Mouse (Mus musculus): ENCODE results near the gene Rps6ka5. TPM values are rescaled to one million over a fixed set of nuclear protein-coding genes. Genes with fewer than 3 reads are reported as not detected.

The Rps6ka5 gene
- 1.6 and 2.1 TPM in 2 replicates for polyA plus RNA-seq (2015; fragmentation: Nextera tagmentation; extraction: Ambion mirVana)

- no peaks in the 10 kb centered on the region for H3K27me3 ChIP-seq (ENCODE audit: control insufficient read depth, insufficient read depth, low read depth, low read length)
Observed at GRCm38 (mm10) chr12:100726651-100727050, at the start of gene Rps6ka5. Gene Rps6ka5 (minus strand): TSS chr12:100726983.

GRCm38 (mm10) chr12:100775911-100776581, 49.3 kb upstream of the Rps6ka5 start:
- Histone ChIP-seq H3K9me3 (replicated peaks; ENCODE audit: control insufficient read depth, low read length) (no peaks in the 10 kb centered on the region), H3K36me3 (ENCODE audit: control insufficient read depth, insufficient read depth) (no peaks in the 10 kb centered on the region), H3K4me1 (ENCODE audit: control insufficient read depth, low read depth, low read length) (no peaks in the 10 kb centered on the region; the same call in 1 of the 2 replicates), H3K9ac (ENCODE audit: low read depth, low read length) (no peak overlapping the region), H3K4me2 (ENCODE audit: low read depth, low read length) (no peak overlapping the region), H3K27me3 (ENCODE audit: control insufficient read depth, insufficient read depth, low read depth, low read length) (no peaks in the 10 kb centered on the region), H3K4me3 (ENCODE audit: low read depth, low read length) (no peak overlapping the region), H3K27ac (ENCODE audit: low read length) (peak overlapping the region; percentile 41)
- WGBS (ENCODE audit: insufficient replicate concordance), result 29% methylated on average over 8 of the region's 8 CpGs
- no peak for ATAC-seq (ENCODE audit: low read depth)

More at GRCm38 (mm10) chr12:100726651-100727050, at the start of gene Rps6ka5:
- H3K4me3 ChIP-seq (ENCODE audit: low read depth, low read length), result no peak within 1 kb of the TSS
- H3K27ac ChIP-seq (ENCODE audit: low read length), result no peak within 1 kb of the TSS
- H3K9ac ChIP-seq (ENCODE audit: low read depth, low read length), result no peak within 1 kb of the TSS
- peaks cover 12% of the 10 kb centered on the region for H3K4me1 ChIP-seq (ENCODE audit: control insufficient read depth, low read depth, low read length)
- H3K4me2 ChIP-seq (ENCODE audit: low read depth, low read length), result peak within 1 kb of the TSS; percentile 80
- WGBS (ENCODE audit: insufficient replicate concordance), result 84% methylated on average over 4 of the region's 4 CpGs
- no peaks in the 10 kb centered on the region for H3K9me3 ChIP-seq (replicated peaks; ENCODE audit: control insufficient read depth, low read length)
- ATAC-seq (ENCODE audit: low read depth), result no peak
- no peaks in the 10 kb centered on the region for H3K36me3 ChIP-seq (ENCODE audit: control insufficient read depth, insufficient read depth)

- Histone ChIP-seq H3K4me1 (ENCODE audit: control insufficient read depth, low read depth, low read length) (no peaks in the 10 kb centered on the region; the same call in 1 of the 2 replicates), H3K27ac (ENCODE audit: low read length) (no peak overlapping the region), H3K9ac (ENCODE audit: low read depth, low read length) (no peak overlapping the region), H3K9me3 (replicated peaks; ENCODE audit: control insufficient read depth, low read length) (no peaks in the 10 kb centered on the region), H3K27me3 (ENCODE audit: control insufficient read depth, insufficient read depth, low read depth, low read length) (no peaks in the 10 kb centered on the region), H3K4me2 (ENCODE audit: low read depth, low read length) (no peak overlapping the region), H3K36me3 (ENCODE audit: control insufficient read depth, insufficient read depth) (no peaks in the 10 kb centered on the region), H3K4me3 (ENCODE audit: low read depth, low read length) (no peak overlapping the region)
- ATAC-seq (ENCODE audit: low read depth), result no peak
Observed at GRCm38 (mm10) chr12:100775291-100775690, 48.5 kb upstream of the Rps6ka5 start.

GRCm38 (mm10) chr12:100774756-100775155, 48.0 kb upstream of the Rps6ka5 start:
- no peaks in the 10 kb centered on the region for H3K36me3 ChIP-seq (ENCODE audit: control insufficient read depth, insufficient read depth)
- no peaks in the 10 kb centered on the region for H3K27me3 ChIP-seq (ENCODE audit: control insufficient read depth, insufficient read depth, low read depth, low read length)
- no peak overlapping the region for H3K9ac ChIP-seq (ENCODE audit: low read depth, low read length)
- H3K9me3 ChIP-seq (replicated peaks; ENCODE audit: control insufficient read depth, low read length), result no peaks in the 10 kb centered on the region
- H3K4me2 ChIP-seq (ENCODE audit: low read depth, low read length), result no peak overlapping the region
- no peak for ATAC-seq (ENCODE audit: low read depth)
- 60% methylated on average over 7 of the region's 7 CpGs for WGBS (ENCODE audit: insufficient replicate concordance)
- no peak overlapping the region for H3K4me3 ChIP-seq (ENCODE audit: low read depth, low read length)
- H3K4me1 ChIP-seq (ENCODE audit: control insufficient read depth, low read depth, low read length), result no peaks in the 10 kb centered on the region; the same call in 1 of the 2 replicates
- no peak overlapping the region for H3K27ac ChIP-seq (ENCODE audit: low read length)

- H3K4me2 ChIP-seq (ENCODE audit: low read depth, low read length), result no peak overlapping the region
- ATAC-seq (ENCODE audit: low read depth), result no peak
- 28% methylated on average over 7 of the region's 7 CpGs for WGBS (ENCODE audit: insufficient replicate concordance)
Observed at GRCm38 (mm10) chr12:100772230-100772984, 45.6 kb upstream of the Rps6ka5 start.

GRCm38 (mm10) chr12:100770765-100771164, 44.0 kb upstream of the Rps6ka5 start:
- Histone ChIP-seq H3K9me3 (replicated peaks; ENCODE audit: control insufficient read depth, low read length) (no peaks in the 10 kb centered on the region), H3K4me2 (ENCODE audit: low read depth, low read length) (no peak overlapping the region), H3K9ac (ENCODE audit: low read depth, low read length) (no peak overlapping the region), H3K36me3 (ENCODE audit: control insufficient read depth, insufficient read depth) (no peaks in the 10 kb centered on the region), H3K27ac (ENCODE audit: low read length) (no peak overlapping the region), H3K4me3 (ENCODE audit: low read depth, low read length) (no peak overlapping the region), H3K27me3 (ENCODE audit: control insufficient read depth, insufficient read depth, low read depth, low read length) (no peaks in the 10 kb centered on the region), H3K4me1 (ENCODE audit: control insufficient read depth, low read depth, low read length) (no peaks in the 10 kb centered on the region)
- ATAC-seq (ENCODE audit: low read depth), result no peak
- 59% methylated on average over 3 of the region's 3 CpGs for WGBS (ENCODE audit: insufficient replicate concordance)

More at GRCm38 (mm10) chr12:100772230-100772984, 45.6 kb upstream of the Rps6ka5 start:
- Histone ChIP-seq H3K9me3 (replicated peaks; ENCODE audit: control insufficient read depth, low read length) (no peaks in the 10 kb centered on the region), H3K9ac (ENCODE audit: low read depth, low read length) (no peak overlapping the region), H3K4me3 (ENCODE audit: low read depth, low read length) (no peak overlapping the region), H3K27ac (ENCODE audit: low read length) (no peak overlapping the region), H3K27me3 (ENCODE audit: control insufficient read depth, insufficient read depth, low read depth, low read length) (no peaks in the 10 kb centered on the region), H3K36me3 (ENCODE audit: control insufficient read depth, insufficient read depth) (no peaks in the 10 kb centered on the region), H3K4me1 (ENCODE audit: control insufficient read depth, low read depth, low read length) (no peaks in the 10 kb centered on the region)

GRCm38 (mm10) chr12:100769871-100770270, 43.1 kb upstream of the Rps6ka5 start:
- no peak overlapping the region for H3K4me3 ChIP-seq (ENCODE audit: low read depth, low read length)
- H3K9ac ChIP-seq (ENCODE audit: low read depth, low read length), result no peak overlapping the region
- H3K27ac ChIP-seq (ENCODE audit: low read length), result no peak overlapping the region
- no peaks in the 10 kb centered on the region for H3K9me3 ChIP-seq (replicated peaks; ENCODE audit: control insufficient read depth, low read length)
- H3K4me1 ChIP-seq (ENCODE audit: control insufficient read depth, low read depth, low read length), result peaks cover 2% of the 10 kb centered on the region; the same call in 1 of the 2 replicates
- ATAC-seq (ENCODE audit: low read depth), result no peak
- H3K4me2 ChIP-seq (ENCODE audit: low read depth, low read length), result no peak overlapping the region
- no peaks in the 10 kb centered on the region for H3K27me3 ChIP-seq (ENCODE audit: control insufficient read depth, insufficient read depth, low read depth, low read length)
- H3K36me3 ChIP-seq (ENCODE audit: control insufficient read depth, insufficient read depth), result no peaks in the 10 kb centered on the region
- 74% methylated on average over 6 of the region's 6 CpGs for WGBS (ENCODE audit: insufficient replicate concordance)

GRCm38 (mm10) chr12:100764329-100765018, 37.7 kb upstream of the Rps6ka5 start:
- no peak for ATAC-seq (ENCODE audit: low read depth)
- H3K27ac ChIP-seq (ENCODE audit: low read length), result no peak overlapping the region

More at GRCm38 (mm10) chr12:100764329-100765018, 37.7 kb upstream of the Rps6ka5 start:
- no peak overlapping the region for H3K4me3 ChIP-seq (ENCODE audit: low read depth, low read length)
- no peaks in the 10 kb centered on the region for H3K27me3 ChIP-seq (ENCODE audit: control insufficient read depth, insufficient read depth, low read depth, low read length)
- H3K9me3 ChIP-seq (replicated peaks; ENCODE audit: control insufficient read depth, low read length), result no peaks in the 10 kb centered on the region
- H3K4me2 ChIP-seq (ENCODE audit: low read depth, low read length), result no peak overlapping the region
- H3K9ac ChIP-seq (ENCODE audit: low read depth, low read length), result no peak overlapping the region
- no peaks in the 10 kb centered on the region for H3K36me3 ChIP-seq (ENCODE audit: control insufficient read depth, insufficient read depth)
- WGBS (ENCODE audit: insufficient replicate concordance), result 19% methylated on average over 13 of the region's 13 CpGs
- peaks cover 3% of the 10 kb centered on the region; the same call in 1 of the 2 replicates for H3K4me1 ChIP-seq (ENCODE audit: control insufficient read depth, low read depth, low read length)
